ENCODE assay signal across 8 mouse cellular contexts in genomic region chr15:89172276-89172935, GRCm38 (mm10). TPM values are rescaled to one million over a fixed set of nuclear protein-coding genes. Genes with fewer than 3 reads are reported as not detected.
DNase-seq lines count a peak whose midpoint lies in the region; ATAC-seq and TF ChIP-seq lines count a peak whose summit lies in the region.

No protein-coding gene starts in this region.

- peak overlapping the region; percentile 99 for H3K4me2 ChIP-seq in heart, embryonic 14.5 days (ENCODE audit: low read length)
- peak overlapping the region; percentile 68 for H3K4me2 ChIP-seq in liver, embryonic 14.5 days (ENCODE audit: low read depth)

- no peak for ATAC-seq in heart, embryonic 14.5 days (ENCODE audit: insufficient number of reproducible peaks, insufficient read depth, low FRiP score, low read depth)
- no peak for ATAC-seq in liver, embryonic 14.5 days (ENCODE audit: insufficient read depth)

- no peaks in the 10 kb centered on the region for H3K9me3 ChIP-seq in ES-E14 (ENCODE audit: control insufficient read depth, insufficient read depth, low read depth, low read length)
- no peaks in the 10 kb centered on the region for H3K9me3 ChIP-seq in heart, embryonic 14.5 days (ENCODE audit: control insufficient read depth, low read length)
- no peaks in the 10 kb centered on the region for H3K9me3 ChIP-seq in liver, embryonic 14.5 days (ENCODE audit: control insufficient read depth, low read length)

- peak overlapping the region; percentile 80 for H3K27ac ChIP-seq in gastrocnemius, adult 2 months
- no peak overlapping the region for H3K27ac ChIP-seq in ES-E14 (ENCODE audit: insufficient read depth, low read depth, low read length, poor library complexity, severe bottlenecking)
- peak overlapping the region; percentile 8 to 43; a peak in 2 of 4 replicates for H3K27ac ChIP-seq in heart, embryonic 14.5 days (replicated peaks in 1 of 2; ENCODE audit: control insufficient read depth in 1 of 2, insufficient read depth in 1 of 2, low read depth in 2 of 2, low read length in 2 of 2)
- no peak overlapping the region for H3K27ac ChIP-seq in liver, embryonic 14.5 days

- intact Hi-C loops in gastrocnemius, adult 2 months (cut with DNase I), result no loop called here
- intact Hi-C loops in left cerebral cortex, postnatal 14 days (cut with DNase I), result no loop called here

- no peaks in the 10 kb centered on the region for H3K27me3 ChIP-seq in heart, embryonic 14.5 days (ENCODE audit: control insufficient read depth, insufficient read depth, low read length)
- H3K27me3 ChIP-seq in liver, embryonic 14.5 days (ENCODE audit: control insufficient read depth, insufficient read depth, low read length), result peaks cover 22% of the 10 kb centered on the region

- in situ Hi-C loops in ES-E14 (cut with MboI; ENCODE audit: low sequenced_read_pairs in 2 of 2, unreplicated experiment in 2 of 2), result no loop called here

- TF ChIP-seq EP300 in liver, embryonic 14.5 days (IDR thresholded peaks at IDR 0.05; ENCODE audit: low read depth), result no peak

- DNase-seq in gastrocnemius, adult 2 months, result no peak
- DNase-seq in gastrocnemius, adult 8-10 months (ENCODE audit: low spot score in 2 of 2), result no peak
- no peak for DNase-seq in ES-E14 (ENCODE audit: low read depth, low spot score)
- DNase-seq in liver, embryonic 14.5 days (ENCODE audit: low read depth in 3 of 3, low spot score in 3 of 3), result no peak
- DNase-seq in testis, postnatal 10 days (ENCODE audit: low spot score), result peak; percentile 45
- DNase-seq in adrenal gland, postnatal 36 days, result no peak
- DNase-seq in left cerebral cortex, postnatal 14 days (ENCODE audit: low spot score in 2 of 2), result no peak

- WGBS in heart, embryonic 14.5 days, result 44% methylated on average over 17 of the region's 17 CpGs
- WGBS in liver, embryonic 14.5 days (ENCODE audit: insufficient replicate concordance), result 31% methylated on average over 17 of the region's 17 CpGs

- peaks cover 2 to 62% of the 10 kb centered on the region in 2 experiments; a peak in 3 of 4 replicates for H3K4me1 ChIP-seq in ES-E14 (ENCODE audit: control insufficient read depth in 2 of 2, insufficient read depth in 2 of 2, low read length in 2 of 2, poor library complexity in 1 of 2)
- H3K4me1 ChIP-seq in heart, embryonic 14.5 days (ENCODE audit: control insufficient read depth in 2 of 2, insufficient read depth in 2 of 2, low read length in 2 of 2), result peaks cover 58 to 79% of the 10 kb centered on the region in 2 experiments
- peaks cover 0 to 27% of the 10 kb centered on the region in 2 experiments; a peak in 3 of 4 replicates for H3K4me1 ChIP-seq in liver, embryonic 14.5 days (replicated peaks; ENCODE audit: control insufficient read depth in 2 of 2, insufficient read depth in 2 of 2, low read length in 1 of 2)

- H3K9ac ChIP-seq in ES-E14 (ENCODE audit: insufficient read depth, low read depth, low read length, poor library complexity, severe bottlenecking), result peak overlapping the region; percentile 65; the same call in 1 of the 2 replicates
- peak overlapping the region; percentile 80 for H3K9ac ChIP-seq in heart, embryonic 14.5 days (ENCODE audit: low read length)
- no peak overlapping the region; the same call in 1 of the 2 replicates for H3K9ac ChIP-seq in liver, embryonic 14.5 days (replicated peaks)

- peak overlapping the region; percentile 87 for H3K4me3 ChIP-seq in gastrocnemius, adult 2 months
- H3K4me3 ChIP-seq in ES-E14 (ENCODE audit: insufficient read depth in 1 of 2, low read depth in 1 of 2, low read length in 2 of 2, poor library complexity in 1 of 2, severe bottlenecking in 1 of 2), result peak overlapping the region; percentile 67 to 70
- peak overlapping the region; percentile 59 to 60 for H3K4me3 ChIP-seq in heart, embryonic 14.5 days (ENCODE audit: control insufficient read depth in 1 of 2, insufficient read depth in 1 of 2, low read depth in 1 of 2, low read length in 2 of 2)
- H3K4me3 ChIP-seq in liver, embryonic 14.5 days (ENCODE audit: insufficient read depth in 1 of 2, low read depth in 2 of 2, low read length in 2 of 2), result peak overlapping the region; percentile 38 to 55

- no peak for TF ChIP-seq CTCF in gastrocnemius, adult 2 months (IDR thresholded peaks at IDR 0.05)
- no peak for TF ChIP-seq CTCF in liver, embryonic 14.5 days (IDR thresholded peaks at IDR 0.05; ENCODE audit: low read depth)

- H3K36me3 ChIP-seq in ES-E14 (ENCODE audit: control insufficient read depth, insufficient read depth, low read length, poor library complexity, severe bottlenecking), result peaks cover 17% of the 10 kb centered on the region; the same call in 1 of the 2 replicates
- peaks cover 21% of the 10 kb centered on the region for H3K36me3 ChIP-seq in heart, embryonic 14.5 days (ENCODE audit: control insufficient read depth, insufficient read depth, low read length)
- H3K36me3 ChIP-seq in liver, embryonic 14.5 days (replicated peaks; ENCODE audit: control insufficient read depth, insufficient read depth, low read depth), result no peaks in the 10 kb centered on the region

TF ChIP-seq in ES-E14, 5 proteins besides CTCF, POLR2A, EP300 and RAD21:
- TF ChIP-seq ZNF384 (IDR thresholded peaks at IDR 0.05; ENCODE audit: low read depth, low read length) (no peak), CHD2 (IDR thresholded peaks at IDR 0.05; ENCODE audit: low read depth, low read length) (no peak), ZC3H11A (IDR thresholded peaks at IDR 0.05; ENCODE audit: borderline replicate concordance, low read depth, low read length) (no peak), MAFK (IDR thresholded peaks at IDR 0.05; ENCODE audit: insufficient read depth, low read depth, low read length) (no peak), HCFC1 (IDR thresholded peaks at IDR 0.05; ENCODE audit: borderline replicate concordance, insufficient read depth, low read length) (no peak)

RNA-seq across cellular contexts. Expression of gene Plxnb2, which starts 8.2 kb away (rescaled TPM):
- total RNA-seq in gastrocnemius, adult 2 months (2021), result 1 to 10 TPM; 8.3 to 8.7 TPM
- total RNA-seq in gastrocnemius, adult 8-10 months (2022), result 1 to 10 TPM; 4.5 to 6.3 (median 5.3) TPM
- 116 and 178 TPM in 2 replicates for total RNA-seq in ES-E14 (2012; rRNA removed)
- 87.4 and 99.3 TPM in 2 replicates for polyA plus RNA-seq in heart, embryonic 14.5 days (2014; fragmentation: Nextera tagmentation; extraction: Ambion mirVana)
- 21.6 and 23.7 TPM in 2 replicates for polyA plus RNA-seq in liver, embryonic 14.5 days (2012; rRNA removed)
- polyA plus RNA-seq in liver, embryonic 14.5 days (2014; fragmentation: Nextera tagmentation; extraction: Ambion mirVana), result 16.4 and 18.3 TPM in 2 replicates
- 100 to 1,000 TPM; 110 to 130 TPM for total RNA-seq in adrenal gland, postnatal 36 days (2021)
- total RNA-seq in left cerebral cortex, postnatal 14 days (2021), result 10 to 100 TPM; 50.7 to 52.0 TPM

RNA-seq across cellular contexts. Expression of gene Mapk11, which starts 23.0 kb away (rescaled TPM):
- total RNA-seq in gastrocnemius, adult 2 months (2021), result 1 to 10 TPM; 1.0 to 1.1 TPM
- total RNA-seq in gastrocnemius, adult 8-10 months (2022), result 1 to 10 TPM in 2 of 4 experiments, under 1 TPM in 2; 0.70 to 1.3 (median 0.97) TPM
- 6.6 and 12.7 TPM in 2 replicates for total RNA-seq in ES-E14 (2012; rRNA removed)
- polyA plus RNA-seq in heart, embryonic 14.5 days (2014; fragmentation: Nextera tagmentation; extraction: Ambion mirVana), result 2.5 and 3.2 TPM in 2 replicates
- polyA plus RNA-seq in liver, embryonic 14.5 days (2012; rRNA removed), result 0.84 TPM in 2 replicates
- polyA plus RNA-seq in liver, embryonic 14.5 days (2014; fragmentation: Nextera tagmentation; extraction: Ambion mirVana), result 0.49 and 0.83 TPM in 2 replicates
- 1 to 10 TPM; 2.5 to 3.7 TPM for total RNA-seq in adrenal gland, postnatal 36 days (2021)
- total RNA-seq in left cerebral cortex, postnatal 14 days (2021), result 10 to 100 TPM; 35.2 to 39.7 TPM

RNA-seq across cellular contexts. Expression of gene Dennd6b, which starts 23.9 kb away (rescaled TPM):
- 10 to 100 TPM in 1 of 2 experiments, 1 to 10 TPM in 1; 8.9 to 10.9 TPM for total RNA-seq in gastrocnemius, adult 2 months (2021)
- 1 to 10 TPM; 8.3 to 9.4 (median 9.2) TPM for total RNA-seq in gastrocnemius, adult 8-10 months (2022)
- 14.4 and 24.7 TPM in 2 replicates for total RNA-seq in ES-E14 (2012; rRNA removed)
- 14.8 and 16.6 TPM in 2 replicates for polyA plus RNA-seq in heart, embryonic 14.5 days (2014; fragmentation: Nextera tagmentation; extraction: Ambion mirVana)
- 4.5 TPM in 2 replicates for polyA plus RNA-seq in liver, embryonic 14.5 days (2012; rRNA removed)
- 1.6 and 2.4 TPM in 2 replicates for polyA plus RNA-seq in liver, embryonic 14.5 days (2014; fragmentation: Nextera tagmentation; extraction: Ambion mirVana)
- 1 to 10 TPM; 4.9 to 5.2 TPM for total RNA-seq in adrenal gland, postnatal 36 days (2021)
- 10 to 100 TPM; 41.3 to 42.7 TPM for total RNA-seq in left cerebral cortex, postnatal 14 days (2021)

RNA-seq across cellular contexts. Expression of gene Mapk12, which starts 31.9 kb away (rescaled TPM):
- 100 to 1,000 TPM; 128 TPM for total RNA-seq in gastrocnemius, adult 2 months (2021)
- total RNA-seq in gastrocnemius, adult 8-10 months (2022), result 100 to 1,000 TPM; 123 to 153 (median 139) TPM
- 8.1 and 10.6 TPM in 2 replicates for total RNA-seq in ES-E14 (2012; rRNA removed)
- 21.0 and 23.0 TPM in 2 replicates for polyA plus RNA-seq in heart, embryonic 14.5 days (2014; fragmentation: Nextera tagmentation; extraction: Ambion mirVana)
- polyA plus RNA-seq in liver, embryonic 14.5 days (2012; rRNA removed), result 1.7 and 1.8 TPM in 2 replicates
- polyA plus RNA-seq in liver, embryonic 14.5 days (2014; fragmentation: Nextera tagmentation; extraction: Ambion mirVana), result 1.1 TPM in 2 replicates
- total RNA-seq in adrenal gland, postnatal 36 days (2021), result 10 to 100 TPM in 1 of 2 experiments, 1 to 10 TPM in 1; 8.8 to 10.6 TPM
- total RNA-seq in left cerebral cortex, postnatal 14 days (2021), result 1 to 10 TPM; 6.7 to 8.2 TPM

RNA-seq across cellular contexts. Expression of gene Ppp6r2, which starts 38.9 kb away (rescaled TPM):
- total RNA-seq in gastrocnemius, adult 2 months (2021), result 10 to 100 TPM; 90.7 to 94.1 TPM
- 100 to 1,000 TPM in 3 of 4 experiments, 10 to 100 TPM in 1; 97.2 to 102 (median 101) TPM for total RNA-seq in gastrocnemius, adult 8-10 months (2022)
- total RNA-seq in ES-E14 (2012; rRNA removed), result 8.6 and 9.2 TPM in 2 replicates
- 21.9 and 22.9 TPM in 2 replicates for polyA plus RNA-seq in heart, embryonic 14.5 days (2014; fragmentation: Nextera tagmentation; extraction: Ambion mirVana)
- 11.6 and 15.3 TPM in 2 replicates for polyA plus RNA-seq in liver, embryonic 14.5 days (2012; rRNA removed)
- polyA plus RNA-seq in liver, embryonic 14.5 days (2014; fragmentation: Nextera tagmentation; extraction: Ambion mirVana), result 17.7 and 19.5 TPM in 2 replicates
- total RNA-seq in adrenal gland, postnatal 36 days (2021), result 10 to 100 TPM; 39.6 to 49.0 TPM
- total RNA-seq in left cerebral cortex, postnatal 14 days (2021), result 100 to 1,000 TPM; 154 to 159 TPM

Comparison
In these comparisons a context has a peak if more than half of its experiments do, and no peak if none do; other contexts are left out.
1. H3K27ac ChIP-seq: peak in gastrocnemius, adult 2 months (single experiment) and heart, embryonic 14.5 days (2 of 2); none in ES-E14 (single experiment) and liver, embryonic 14.5 days (single experiment).
2. RNA of gene Plxnb2, which starts 8.2 kb away (total RNA-seq): 110 to 130 TPM in adrenal gland, postnatal 36 days, 116 to 178 TPM in ES-E14 and 50.7 to 52.0 TPM in left cerebral cortex, postnatal 14 days; 8.3 to 8.7 TPM in gastrocnemius, adult 2 months and 4.5 to 6.3 TPM in gastrocnemius, adult 8-10 months; every median in the first group is over 4 times any median in the second.
3. Peak in every context shown above with its lines, with median percentiles within 50 percentile points of each other: H3K4me3 ChIP-seq.